Mouse (Mus musculus) bone marrow, adult 2 months (tissue): ENCODE data around the gene Ccsap.

Source experiments
- CTCF ChIP-seq: fragments of 200-500 bp; IDR thresholded peaks from 2 replicates; pipeline ENCODE4 v1.5.1; 2011; ENCODE audit warnings: low read length, control low read depth; ENCODE audit not compliant: control insufficient read depth, insufficient read depth
- POLR2A ChIP-seq: fragments of 200-500 bp; IDR thresholded peaks from 2 replicates; pipeline ENCODE4 v1.6.1; 2011; ENCODE audit warnings: low read depth, mild to moderate bottlenecking, control low read depth, low read length, borderline replicate concordance; ENCODE audit not compliant: control insufficient read depth

DNA sequence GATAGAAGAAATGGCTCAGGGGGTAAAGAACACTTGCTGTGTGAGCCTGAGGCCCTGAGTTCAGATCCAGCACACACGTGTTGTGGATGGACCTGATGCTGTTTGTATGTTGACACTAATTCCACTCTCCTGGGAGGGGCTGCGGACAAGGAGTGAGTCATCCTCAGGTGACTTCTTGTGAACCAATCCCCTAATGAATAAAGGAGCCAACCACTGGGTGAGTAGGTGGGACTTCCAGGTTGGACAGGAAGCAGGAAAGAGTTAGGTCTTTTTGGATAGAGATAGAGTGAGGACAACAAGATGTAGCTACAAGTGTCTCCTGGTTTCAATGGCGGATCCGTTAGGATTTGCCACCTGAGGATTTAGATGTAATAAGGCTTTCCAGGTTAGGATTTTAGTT, 10.7 kb downstream of the Ccsap start:
- TF ChIP-seq CTCF = no peak
- TF ChIP-seq POLR2A = no peak
